22 mouse cellular contexts compared by ENCODE assay signal in the genomic region with DNA sequence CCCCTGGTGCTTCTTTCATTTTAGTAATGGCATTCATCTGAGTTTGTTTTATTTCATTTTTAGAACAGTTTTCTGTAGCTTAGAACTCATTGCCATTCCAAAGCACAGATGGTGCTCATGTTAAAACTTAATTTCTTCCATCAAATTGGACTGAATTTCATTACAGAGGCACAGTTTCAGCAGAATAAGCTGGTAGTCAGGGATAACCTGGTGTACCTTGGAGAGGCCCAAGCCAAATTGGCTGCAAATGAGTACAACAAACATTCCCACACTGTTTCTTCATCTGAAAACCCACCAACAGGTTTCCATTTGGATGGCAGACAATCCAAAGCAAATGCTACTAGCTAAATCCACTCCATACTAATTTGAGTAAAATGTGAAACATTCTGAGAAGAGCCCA.
DNase-seq lines count a peak whose midpoint lies in the region; ATAC-seq and TF ChIP-seq lines count a peak whose summit lies in the region.
"Had no signal": no experiment of that assay in that cellular context is flagged by ENCODE, and none has a peak within 500 bp of the region (broad histone marks: within the 10 kb centered on the region; RNA-seq: fewer than 3 reads in every experiment).

No protein-coding gene starts in this region.

- H3K36me3 ChIP-seq in forebrain, embryonic 14.5 days (ENCODE audit: control insufficient read depth, insufficient read depth, low read length): no peaks in the 10 kb centered on the region
- H3K36me3 ChIP-seq in forebrain, embryonic 11.5 days (ENCODE audit: control insufficient read depth, insufficient read depth, low read length): no peaks in the 10 kb centered on the region
- no peaks in the 10 kb centered on the region for H3K36me3 ChIP-seq in kidney, adult 2 months (ENCODE audit: control insufficient read depth, insufficient read depth, low read length)
- H3K36me3 ChIP-seq: embryonic facial prominence, embryonic 13.5 days; heart, embryonic 10.5 days; hindbrain, embryonic 15.5 days; limb, embryonic 10.5 days; midbrain, embryonic 10.5 days had no signal

- no peak for TF ChIP-seq CTCF in layer of hippocampus, adult 2 months (conservative IDR thresholded peaks at IDR 0.05)
- TF ChIP-seq CTCF in kidney, adult 2 months (conservative IDR thresholded peaks at IDR 0.05; ENCODE audit: insufficient read depth, insufficient read length, low read depth, low read length): no peak

- no peaks in the 10 kb centered on the region for H3K27me3 ChIP-seq in forebrain, embryonic 14.5 days (replicated peaks; ENCODE audit: control insufficient read depth, insufficient read depth, low read length)
- H3K27me3 ChIP-seq in forebrain, embryonic 11.5 days (ENCODE audit: control insufficient read depth, insufficient read depth, low read length): no peaks in the 10 kb centered on the region
- no peaks in the 10 kb centered on the region for H3K27me3 ChIP-seq in kidney, adult 2 months (replicated peaks; ENCODE audit: control insufficient read depth, insufficient read depth, low read length)
- H3K27me3 ChIP-seq: embryonic facial prominence, embryonic 13.5 days; hindbrain, embryonic 15.5 days had no signal

- ATAC-seq in forebrain, embryonic 14.5 days: no peak
- no peak for ATAC-seq in forebrain, embryonic 11.5 days (replicated peaks; ENCODE audit: low FRiP score)
- ATAC-seq: intestine, postnatal 0 days had no signal

- intact Hi-C loops in left cerebral cortex, postnatal 25 days (cut with DNase I): no loop called here

- H3K4me3 ChIP-seq in forebrain, embryonic 14.5 days (ENCODE audit: low read depth, low read length): no peak overlapping the region
- no peak overlapping the region for H3K4me3 ChIP-seq in forebrain, embryonic 11.5 days (ENCODE audit: low read depth, low read length)
- H3K4me3 ChIP-seq in layer of hippocampus, adult 2 months: no peak overlapping the region
- H3K4me3 ChIP-seq in kidney, adult 2 months (ENCODE audit: insufficient read depth, low read depth, low read length): no peak overlapping the region
- H3K4me3 ChIP-seq: embryonic facial prominence, embryonic 13.5 days; heart, embryonic 10.5 days; hindbrain, embryonic 15.5 days; limb, embryonic 10.5 days; midbrain, embryonic 10.5 days had no signal

- TF ChIP-seq POLR2A in kidney, adult 2 months (IDR thresholded peaks at IDR 0.05; ENCODE audit: low read depth, low read length): no peak

- H3K4me2 ChIP-seq in forebrain, embryonic 14.5 days (ENCODE audit: low read length): no peak overlapping the region
- no peak overlapping the region for H3K4me2 ChIP-seq in forebrain, embryonic 11.5 days (ENCODE audit: low read depth, low read length, severe bottlenecking)
- H3K4me2 ChIP-seq: embryonic facial prominence, embryonic 13.5 days; hindbrain, embryonic 15.5 days; liver, embryonic 11.5 days had no signal

- no peak overlapping the region for H3K9ac ChIP-seq in forebrain, embryonic 14.5 days (ENCODE audit: low read length)
- H3K9ac ChIP-seq in forebrain, embryonic 11.5 days (ENCODE audit: low read length): no peak overlapping the region
- H3K9ac ChIP-seq: embryonic facial prominence, embryonic 13.5 days; hindbrain, embryonic 15.5 days had no signal

- H3K9me3 ChIP-seq in forebrain, embryonic 14.5 days (replicated peaks; ENCODE audit: control insufficient read depth, low read length): no peaks in the 10 kb centered on the region
- no peaks in the 10 kb centered on the region for H3K9me3 ChIP-seq in forebrain, embryonic 11.5 days (ENCODE audit: control insufficient read depth, low read length)
- H3K9me3 ChIP-seq: embryonic facial prominence, embryonic 13.5 days; heart, embryonic 10.5 days; hindbrain, embryonic 15.5 days; limb, embryonic 10.5 days; midbrain, embryonic 10.5 days had no signal

- peak; percentile 1 for DNase-seq in forebrain, embryonic 14.5 days (ENCODE audit: low spot score)
- no peak for DNase-seq in forebrain, embryonic 11.5 days (ENCODE audit: low spot score)
- DNase-seq in brain, adult 2 months (ENCODE audit: low read depth, low spot score): peak; percentile 51
- peak; percentile 25 to 71 for DNase-seq in layer of hippocampus, adult 2 months (ENCODE audit: low spot score in 2 of 2)
- DNase-seq in left cerebral cortex, postnatal 25 days (ENCODE audit: low spot score in 2 of 2): peak; percentile 25 to 82
- DNase-seq in adrenal gland, adult 2 months: no peak
- DNase-seq in gastrocnemius, postnatal 10 days: no peak
- no peak for DNase-seq in kidney, adult 2 months
- DNase-seq: cerebellum, adult 9-10 months; gastrocnemius, postnatal 36 days; heart, postnatal 14 days; kidney, postnatal 10 days; lung, adult 2 months; lung, postnatal 36 days; thymus, adult 18-20 months had no signal

- no peaks in the 10 kb centered on the region for H3K4me1 ChIP-seq in forebrain, embryonic 14.5 days (ENCODE audit: control insufficient read depth, insufficient read depth, low read length)
- H3K4me1 ChIP-seq in forebrain, embryonic 11.5 days (replicated peaks; ENCODE audit: control insufficient read depth, insufficient read depth, low read length): no peaks in the 10 kb centered on the region
- H3K4me1 ChIP-seq in kidney, adult 2 months (ENCODE audit: control insufficient read depth, insufficient read depth, low read length): no peaks in the 10 kb centered on the region
- H3K4me1 ChIP-seq: embryonic facial prominence, embryonic 13.5 days; heart, embryonic 10.5 days; hindbrain, embryonic 15.5 days; limb, embryonic 10.5 days; midbrain, embryonic 10.5 days had no signal

- no peak overlapping the region for H3K27ac ChIP-seq in forebrain, embryonic 14.5 days (ENCODE audit: low read depth, low read length)
- no peak overlapping the region for H3K27ac ChIP-seq in forebrain, embryonic 11.5 days (ENCODE audit: low read depth, low read length)
- H3K27ac ChIP-seq in layer of hippocampus, adult 2 months: no peak overlapping the region; the same call in 1 of the 2 replicates
- H3K27ac ChIP-seq in kidney, adult 2 months (ENCODE audit: insufficient read depth, low read depth, low read length): no peak overlapping the region
- H3K27ac ChIP-seq: embryonic facial prominence, embryonic 13.5 days; heart, embryonic 10.5 days; hindbrain, embryonic 15.5 days; limb, embryonic 10.5 days; midbrain, embryonic 10.5 days had no signal

Comparison
In these comparisons a context has a peak if more than half of its experiments do, and no peak if none do; other contexts are left out.
1. DNase-seq: peak in forebrain, embryonic 14.5 days (single experiment), brain, adult 2 months (single experiment), layer of hippocampus, adult 2 months (2 of 2) and left cerebral cortex, postnatal 25 days (2 of 2); none in forebrain, embryonic 11.5 days (single experiment), adrenal gland, adult 2 months (single experiment), gastrocnemius, postnatal 10 days (single experiment) and kidney, adult 2 months (single experiment).